Mouse (Mus musculus) limb, embryonic 13.5 days (tissue): ENCODE measurements around the gene Cntrl. TPM values are rescaled to one million over a fixed set of nuclear protein-coding genes. Genes with fewer than 3 reads are reported as not detected.
A peak's percentile ranks its signal among the peaks of the same experiment; 100 is the strongest.

Experiments used
- ATAC-seq: fragments of 200-750 bp; cut with Nextera tagmentation; 2 replicates; pipeline ENCODE4 v1.8.0; 2017; ENCODE audit warnings: low read depth, moderate number of reproducible peaks, moderate TSS enrichment; ENCODE audit not compliant: low FRiP score
- H3K27ac ChIP-seq: fragments of 300-500 bp; sonication (generic); 2 replicates; pipeline ENCODE4 v1.5.1; 2015; ENCODE audit warnings: inconsistent platforms, mild to moderate bottlenecking, moderate library complexity
- H3K27me3 ChIP-seq: fragments of 300-500 bp; sonication (generic); 2 replicates; pipeline ENCODE4 v1.6.1; 2015; ENCODE audit warnings: mild to moderate bottlenecking, inconsistent platforms
- H3K36me3 ChIP-seq: fragments of 300-500 bp; sonication (generic); 2 replicates; pipeline ENCODE4 v1.6.1; 2015; ENCODE audit warnings: inconsistent platforms, mild to moderate bottlenecking, moderate library complexity
- H3K4me1 ChIP-seq: fragments of 300-500 bp; sonication (generic); 2 replicates; pipeline ENCODE4 v1.6.1; 2015; ENCODE audit warnings: inconsistent platforms
- H3K4me2 ChIP-seq: fragments of 300-500 bp; sonication (generic); replicated peaks from 2 replicates; pipeline ENCODE4 v1.6.1; 2015; ENCODE audit warnings: inconsistent platforms, mild to moderate bottlenecking, moderate library complexity
- H3K4me3 ChIP-seq: fragments of 300-500 bp; sonication (generic); 2 replicates; pipeline ENCODE4 v1.5.1; 2015; ENCODE audit warnings: moderate library complexity, mild to moderate bottlenecking, inconsistent platforms
- H3K9ac ChIP-seq: fragments of 300-500 bp; sonication (generic); 2 replicates; pipeline ENCODE4 v1.6.1; 2015; ENCODE audit warnings: mild to moderate bottlenecking, inconsistent platforms
- H3K9me3 ChIP-seq: fragments of 300-500 bp; sonication (generic); 2 replicates; pipeline ENCODE4 v1.6.1; 2016; ENCODE audit warnings: inconsistent platforms
- WGBS: fragments of 180-500 bp; shearing (Covaris S2); methylation state at CpG from one replicate; pipeline ENCODE4 v1.1.7; 2015; 5-methylcytosine and 5-hydroxymethylcytosine counted together
- polyA plus RNA-seq: library from polyadenylated mRNA; unstranded; fragments of >200 nt; fragmentation: Nextera tagmentation; extraction: Ambion mirVana; gene quantifications from 2 replicates; pipeline ENCODE4 v1.2.1, GENCODE M21; 2015

Gene Cntrl
- polyA plus RNA-seq, 1 experiment from 2014 or later: 27.3 TPM

DNA sequence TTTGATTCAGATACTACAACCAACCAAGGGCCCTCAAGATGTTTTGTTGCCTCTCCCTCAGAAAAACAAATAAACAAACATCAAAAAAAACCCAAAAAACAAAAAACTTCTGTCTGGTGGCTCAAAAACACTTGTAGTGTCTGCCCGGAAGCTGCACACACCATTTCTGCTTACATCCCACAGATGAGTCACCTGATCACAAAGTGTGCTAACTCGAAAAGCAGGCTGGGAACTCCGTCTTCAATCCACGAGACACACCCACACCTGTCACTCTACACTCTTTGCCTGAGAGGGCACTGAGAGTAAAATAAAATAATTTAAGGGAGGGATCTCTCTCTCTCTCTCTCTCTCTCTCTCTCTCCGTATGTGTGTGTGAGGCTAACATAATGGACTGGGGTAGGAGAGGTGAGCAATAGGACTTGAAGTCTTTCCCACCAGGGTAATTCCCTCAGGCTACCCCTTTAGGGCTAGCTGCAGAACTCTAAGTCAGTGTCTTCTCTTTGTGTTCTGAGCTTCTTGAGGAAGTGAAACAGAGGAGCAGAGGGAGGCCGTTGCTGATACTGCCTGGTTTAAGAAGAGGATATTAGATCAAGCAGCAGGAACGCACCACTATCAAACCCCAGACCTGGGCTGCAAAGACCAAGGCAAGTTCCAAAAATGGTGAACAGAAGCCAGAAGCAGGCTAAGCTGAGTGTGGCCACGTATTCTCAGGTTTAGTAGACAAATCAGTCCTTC, 99.8 kb downstream of the Cntrl start:
- ATAC-seq: no peak
- Histone ChIP-seq H3K27me3 (peaks cover 48% of the 10 kb centered on the region), H3K9me3 (no peaks in the 10 kb centered on the region), H3K9ac (no peak overlapping the region), H3K36me3 (no peaks in the 10 kb centered on the region), H3K4me1 (no peaks in the 10 kb centered on the region), H3K27ac (no peak overlapping the region), H3K4me3 (no peak overlapping the region), H3K4me2 (no peak overlapping the region)
- 66% methylated on average over 8 of the region's 8 CpGs for WGBS

DNA sequence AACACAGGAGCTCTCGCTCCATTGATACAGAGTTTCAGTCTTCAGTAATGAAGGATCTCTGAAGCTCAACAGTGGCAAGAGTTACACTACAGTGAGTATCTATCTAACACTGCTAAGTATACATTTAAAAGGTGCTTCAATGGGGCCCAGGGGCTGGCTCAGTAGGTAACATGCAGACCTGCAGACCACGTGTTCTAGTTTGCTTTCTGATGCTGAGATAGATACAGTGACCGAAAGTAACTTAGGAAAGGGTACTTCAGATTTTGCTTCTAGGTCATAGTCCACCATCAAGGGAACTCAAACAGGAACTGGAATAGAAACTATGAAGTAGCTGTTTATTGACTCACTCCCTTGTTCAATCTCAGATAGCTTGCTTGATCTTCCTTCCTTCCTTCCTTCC, 102.4 kb downstream of the Cntrl start:
- H3K9me3 ChIP-seq: no peaks in the 10 kb centered on the region
- H3K36me3 ChIP-seq: no peaks in the 10 kb centered on the region
- 0 out of 2 replicates have a peak, but pooled peaks cover 6% of the 10 kb centered on the region for H3K4me1 ChIP-seq
- H3K4me2 ChIP-seq: no peak overlapping the region
- H3K9ac ChIP-seq: no peak overlapping the region
- no peak overlapping the region for H3K4me3 ChIP-seq
- H3K27me3 ChIP-seq: peaks cover 50% of the 10 kb centered on the region
- no peak for ATAC-seq
- WGBS: 73% methylated on average over 3 of the region's 3 CpGs
- H3K27ac ChIP-seq: no peak overlapping the region

DNA sequence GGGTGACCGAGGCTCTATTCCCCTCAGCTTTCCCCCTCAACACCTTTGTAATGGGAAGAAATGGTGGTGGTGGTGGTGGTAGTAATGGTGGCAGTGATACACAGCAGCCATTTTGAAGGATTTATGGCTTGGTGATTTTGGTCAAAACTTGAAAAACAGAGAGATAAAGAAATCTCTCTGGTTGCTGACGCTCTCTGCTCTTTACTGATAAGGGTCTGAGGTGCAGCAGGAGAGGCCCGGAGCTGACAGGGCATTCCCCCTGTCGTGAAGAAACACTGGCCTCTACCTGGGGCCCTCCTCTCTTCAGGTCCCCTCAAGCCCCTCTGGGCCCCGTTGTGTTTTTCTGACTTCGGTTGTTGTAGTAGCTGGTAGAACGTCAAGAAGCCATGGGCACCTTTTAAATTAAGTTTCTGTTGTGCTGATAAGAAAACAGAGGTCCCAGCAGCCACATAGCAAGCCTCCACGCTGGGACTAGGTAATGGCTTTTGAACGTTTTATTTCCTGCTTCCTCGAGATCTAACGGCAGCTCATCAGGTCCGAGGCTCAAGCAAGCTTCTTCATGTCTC, 104.1 kb downstream of the Cntrl start:
- Histone ChIP-seq H3K36me3 (no peaks in the 10 kb centered on the region), H3K4me1 (0 out of 2 replicates have a peak, but pooled peaks cover 6% of the 10 kb centered on the region), H3K4me2 (no peak overlapping the region), H3K9ac (no peak overlapping the region), H3K27ac (no peak overlapping the region), H3K4me3 (no peak overlapping the region), H3K27me3 (peaks cover 64% of the 10 kb centered on the region), H3K9me3 (no peaks in the 10 kb centered on the region)
- 72% methylated on average over 12 of the region's 12 CpGs for WGBS
- ATAC-seq: no peak

DNA sequence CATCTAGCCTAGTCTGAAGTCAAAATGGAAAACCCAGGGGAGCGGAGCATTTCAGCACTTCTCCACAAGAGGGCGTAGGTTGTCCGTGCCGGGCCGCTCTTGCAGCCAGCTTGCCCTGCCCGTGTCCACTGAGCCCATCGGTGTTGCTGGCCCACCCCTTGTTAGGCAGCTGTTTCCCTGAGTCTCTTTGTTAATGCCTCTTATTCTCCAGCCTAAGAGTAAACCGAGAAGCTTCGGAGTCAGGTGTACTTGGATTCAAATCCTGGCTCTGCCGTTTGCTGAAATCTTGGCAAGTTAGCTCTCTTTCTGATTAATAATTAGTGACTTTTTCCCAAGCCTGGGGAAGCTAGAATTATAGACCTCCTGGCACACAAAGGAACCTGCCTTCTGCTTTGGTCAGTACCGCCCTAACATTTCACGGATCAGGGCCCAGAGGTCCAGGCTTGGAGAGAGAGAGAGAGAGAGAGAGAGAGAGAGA, 105.6 kb downstream of the Cntrl start:
- H3K9ac ChIP-seq: no peak overlapping the region
- ATAC-seq: peak; percentile 71
- no peak overlapping the region for H3K27ac ChIP-seq
- H3K27me3 ChIP-seq: peaks cover 68% of the 10 kb centered on the region
- H3K4me3 ChIP-seq: no peak overlapping the region
- no peaks in the 10 kb centered on the region for H3K9me3 ChIP-seq
- no peaks in the 10 kb centered on the region for H3K36me3 ChIP-seq
- WGBS: 8% methylated on average over 12 of the region's 12 CpGs
- H3K4me1 ChIP-seq: 0 out of 2 replicates have a peak, but pooled peaks cover 6% of the 10 kb centered on the region
- H3K4me2 ChIP-seq: peak overlapping the region; percentile 36

DNA sequence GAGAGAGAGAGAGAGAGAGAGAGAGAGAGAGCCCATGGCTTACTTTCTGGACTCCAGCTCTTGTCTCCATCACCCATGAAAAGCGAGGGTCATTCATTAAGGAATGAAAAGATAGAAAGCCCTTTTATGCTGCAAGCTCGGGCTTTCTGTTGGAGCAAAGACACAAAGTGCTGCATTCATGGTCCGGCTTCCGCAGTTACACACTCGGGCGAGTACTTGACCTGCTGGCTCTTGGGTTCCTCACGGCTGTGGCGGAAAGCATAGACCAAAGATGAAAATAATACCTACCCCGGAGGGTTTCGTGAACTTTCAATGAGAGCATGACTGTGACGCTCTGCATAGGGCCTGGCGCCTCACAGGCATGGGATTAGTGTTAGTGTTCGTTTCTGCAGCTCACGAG, 106.1 kb downstream of the Cntrl start:
- H3K4me2 ChIP-seq: no peak overlapping the region; the same call in 1 of the 2 replicates
- H3K4me3 ChIP-seq: no peak overlapping the region
- H3K36me3 ChIP-seq: no peaks in the 10 kb centered on the region
- no peaks in the 10 kb centered on the region for H3K9me3 ChIP-seq
- H3K9ac ChIP-seq: no peak overlapping the region
- no peak for ATAC-seq
- H3K27ac ChIP-seq: no peak overlapping the region
- peaks cover 68% of the 10 kb centered on the region for H3K27me3 ChIP-seq
- H3K4me1 ChIP-seq: 0 out of 2 replicates have a peak, but pooled peaks cover 6% of the 10 kb centered on the region
- 67% methylated on average over 14 of the region's 14 CpGs for WGBS

DNA sequence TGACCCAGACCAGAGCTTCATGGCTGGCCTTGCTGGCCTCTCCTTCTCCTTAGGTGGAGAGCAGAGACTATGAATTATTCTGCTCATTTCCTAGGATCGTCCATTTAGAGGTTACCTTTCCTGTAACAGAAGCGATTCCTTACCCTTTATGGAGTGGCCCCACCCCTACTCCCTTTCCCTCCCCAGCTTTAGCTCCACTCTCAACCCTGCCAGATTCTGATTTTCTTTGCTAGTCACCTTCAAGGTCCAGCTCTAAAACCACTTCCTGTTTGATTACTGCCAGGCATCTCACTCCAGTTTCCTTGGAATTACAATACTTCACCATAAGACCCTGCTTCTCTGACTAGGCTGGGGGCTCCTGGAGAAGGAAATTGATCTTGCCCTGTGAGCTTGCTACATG, 107.4 kb downstream of the Cntrl start:
- no peak for ATAC-seq
- 83% methylated on average over 2 of the region's 2 CpGs for WGBS
- H3K27ac ChIP-seq: no peak overlapping the region
- H3K27me3 ChIP-seq: peaks cover 71% of the 10 kb centered on the region
- no peak overlapping the region for H3K9ac ChIP-seq
- H3K4me3 ChIP-seq: no peak overlapping the region
- no peak overlapping the region for H3K4me2 ChIP-seq
- no peaks in the 10 kb centered on the region for H3K36me3 ChIP-seq
- H3K9me3 ChIP-seq: no peaks in the 10 kb centered on the region
- 0 out of 2 replicates have a peak, but pooled peaks cover 6% of the 10 kb centered on the region for H3K4me1 ChIP-seq

DNA sequence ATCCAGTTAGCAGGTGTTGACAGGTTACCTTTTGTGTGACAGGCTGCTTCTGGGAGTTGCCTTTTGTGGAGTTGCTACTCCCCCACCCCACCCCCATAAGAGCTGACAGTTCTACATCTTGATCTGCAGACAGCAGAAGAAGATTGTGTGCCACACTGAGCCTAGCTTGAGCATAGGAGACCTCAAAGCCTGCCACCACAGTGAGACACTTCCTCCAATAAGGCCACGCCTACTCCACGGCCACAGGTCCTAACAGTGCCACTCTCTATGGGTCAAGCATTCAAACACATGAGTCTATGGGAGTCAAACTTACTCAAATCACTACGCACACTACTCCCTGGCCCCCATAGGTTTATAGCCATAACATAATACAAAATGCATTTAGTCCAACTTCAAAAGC, 109.4 kb downstream of the Cntrl start:
- no peaks in the 10 kb centered on the region for H3K9me3 ChIP-seq
- H3K4me1 ChIP-seq: peaks cover 16% of the 10 kb centered on the region
- no peak overlapping the region for H3K4me2 ChIP-seq
- no peak overlapping the region for H3K27ac ChIP-seq
- peaks cover 70% of the 10 kb centered on the region for H3K27me3 ChIP-seq
- no peak overlapping the region for H3K4me3 ChIP-seq
- WGBS: 91% methylated on average over 3 of the region's 3 CpGs
- no peaks in the 10 kb centered on the region for H3K36me3 ChIP-seq
- no peak for ATAC-seq
- H3K9ac ChIP-seq: no peak overlapping the region

DNA sequence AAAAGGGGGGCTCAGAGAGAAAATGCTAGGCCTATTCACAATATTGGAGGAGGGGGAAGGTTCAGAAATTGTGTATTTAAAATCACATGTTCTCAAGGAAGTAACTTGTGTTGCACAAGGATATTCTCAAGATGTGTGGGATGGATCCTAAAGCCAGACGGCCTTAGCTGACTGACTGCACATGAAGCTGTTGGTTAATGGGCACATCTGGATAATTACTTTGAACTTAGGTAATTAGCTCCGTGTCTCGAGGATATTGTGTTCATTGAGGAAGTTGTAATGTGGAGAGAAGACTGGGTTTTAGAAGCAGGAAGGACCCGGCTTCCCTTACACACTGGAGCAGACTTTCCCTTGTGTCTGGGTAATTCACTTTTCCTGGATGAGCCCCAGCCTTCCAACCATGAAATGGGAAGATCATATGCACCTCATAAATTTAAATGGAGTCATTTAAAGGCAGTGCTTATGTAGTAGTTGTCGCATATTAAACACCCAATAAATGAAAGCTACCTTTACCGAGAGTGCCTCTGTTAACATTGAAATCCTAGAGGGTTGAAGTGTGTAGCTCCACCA, 113.6 kb downstream of the Cntrl start:
- Histone ChIP-seq H3K4me3 (no peak overlapping the region), H3K27me3 (peaks cover 79% of the 10 kb centered on the region), H3K4me1 (peaks cover 12% of the 10 kb centered on the region), H3K36me3 (no peaks in the 10 kb centered on the region), H3K9me3 (no peaks in the 10 kb centered on the region), H3K4me2 (no peak overlapping the region), H3K27ac (no peak overlapping the region), H3K9ac (no peak overlapping the region)
- ATAC-seq: peak; percentile 40; the same call in 1 of the 2 replicates
- WGBS: 21% methylated on average over 6 of the region's 6 CpGs

DNA sequence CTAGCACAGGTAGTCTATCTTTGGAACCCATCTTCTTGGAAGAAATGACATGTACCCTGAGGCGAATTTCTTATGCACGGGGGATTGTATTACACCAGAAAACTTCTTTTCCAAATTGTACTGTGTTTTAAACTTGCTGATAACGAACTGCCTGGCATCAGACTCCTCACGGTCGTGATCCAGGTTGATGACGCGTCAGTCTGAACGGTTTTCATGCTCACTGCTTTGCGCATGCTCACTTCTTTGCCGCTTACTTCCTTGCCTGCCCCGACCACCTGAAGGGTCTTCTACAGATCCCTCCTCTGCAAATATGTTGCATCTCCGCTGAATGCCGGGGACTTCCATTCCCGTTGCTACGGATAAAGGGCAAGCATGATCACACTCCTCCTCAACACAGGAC, 115.0 kb downstream of the Cntrl start:
- no peak for ATAC-seq
- Histone ChIP-seq H3K4me3 (no peak overlapping the region), H3K4me1 (peaks cover 12% of the 10 kb centered on the region), H3K4me2 (no peak overlapping the region), H3K27ac (no peak overlapping the region), H3K9ac (no peak overlapping the region), H3K36me3 (no peaks in the 10 kb centered on the region), H3K9me3 (no peaks in the 10 kb centered on the region), H3K27me3 (peaks cover 75% of the 10 kb centered on the region)
- 85% methylated on average over 15 of the region's 15 CpGs for WGBS

DNA sequence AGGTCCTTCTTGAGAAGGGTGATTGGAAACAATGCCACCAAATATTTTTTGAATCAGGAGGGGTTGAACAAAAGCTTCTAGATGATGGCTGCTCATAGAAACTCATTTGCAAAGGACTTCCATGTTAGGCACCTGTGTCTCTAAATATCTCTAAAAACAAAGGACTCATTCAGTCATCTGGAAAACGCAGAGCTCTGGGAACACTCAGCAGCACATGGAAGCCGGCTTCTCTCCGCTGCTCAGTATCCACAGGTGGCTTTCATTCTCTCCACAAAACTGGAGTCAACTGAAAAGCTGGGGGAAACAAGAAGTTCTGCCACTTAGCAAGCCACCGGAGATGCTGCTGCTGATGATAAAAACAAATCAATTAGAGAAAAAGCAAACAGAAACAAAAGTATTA, 118.9 kb downstream of the Cntrl start:
- H3K27ac ChIP-seq: no peak overlapping the region
- peaks cover 64% of the 10 kb centered on the region for H3K27me3 ChIP-seq
- peaks cover 20% of the 10 kb centered on the region for H3K4me1 ChIP-seq
- H3K4me2 ChIP-seq: no peak overlapping the region
- ATAC-seq: no peak
- no peak overlapping the region for H3K9ac ChIP-seq
- no peaks in the 10 kb centered on the region for H3K9me3 ChIP-seq
- no peaks in the 10 kb centered on the region for H3K36me3 ChIP-seq
- 20% methylated on average over 4 of the region's 4 CpGs for WGBS
- no peak overlapping the region for H3K4me3 ChIP-seq
